Mouse (Mus musculus) neural tube, embryonic 14.5 days (tissue): ENCODE data around the gene As3mt. TPM values are rescaled to one million over a fixed set of nuclear protein-coding genes. Genes with fewer than 3 reads are reported as not detected.

Experiments used
- ATAC-seq: fragments of 200-750 bp; cut with Nextera tagmentation; 2 replicates; pipeline ENCODE4 v1.8.0; 2017; ENCODE audit warnings: low read depth, mild to moderate bottlenecking, moderate TSS enrichment, moderate library complexity
- H3K27ac ChIP-seq: fragments of 300-500 bp; sonication (generic); 2 replicates; pipeline ENCODE4 v1.5.1; 2014; ENCODE audit warnings: low read depth, mild to moderate bottlenecking, control low read depth, low read length, moderate library complexity, mixed read lengths
- H3K27me3 ChIP-seq: fragments of 300-500 bp; sonication (generic); 2 replicates; pipeline ENCODE4 v1.6.1; 2014; ENCODE audit warnings: low read length; ENCODE audit not compliant: control insufficient read depth, insufficient read depth
- H3K36me3 ChIP-seq: fragments of 300-500 bp; sonication (generic); 2 replicates; pipeline ENCODE4 v1.6.1; 2014; ENCODE audit warnings: low read length, mixed read lengths; ENCODE audit not compliant: control insufficient read depth, insufficient read depth
- H3K4me1 ChIP-seq: fragments of 300-500 bp; sonication (generic); 2 replicates; pipeline ENCODE4 v1.6.1; 2014; ENCODE audit warnings: low read length; ENCODE audit not compliant: control insufficient read depth, insufficient read depth
- H3K4me2 ChIP-seq: fragments of 300-500 bp; sonication (generic); 2 replicates; pipeline ENCODE4 v1.6.1; 2014; ENCODE audit warnings: mild to moderate bottlenecking, low read depth, low read length, control low read depth
- H3K4me3 ChIP-seq: fragments of 300-500 bp; sonication (generic); 2 replicates; pipeline ENCODE4 v1.5.1; 2014; ENCODE audit warnings: low read depth, low read length, control low read depth, mixed read lengths
- H3K9ac ChIP-seq: fragments of 300-500 bp; sonication (generic); replicated peaks from 2 replicates; pipeline ENCODE4 v1.6.1; 2014; ENCODE audit warnings: low read depth, mild to moderate bottlenecking, control low read depth, low read length, mixed read lengths
- H3K9me3 ChIP-seq: fragments of 300-500 bp; sonication (generic); 2 replicates; pipeline ENCODE4 v1.6.1; 2016; ENCODE audit warnings: low read length; ENCODE audit not compliant: control insufficient read depth
- WGBS: fragments of 180-500 bp; shearing (Covaris S2); extraction: QIAGEN DNeasy Blood & Tissue Kit; methylation state at CpG from one replicate; pipeline ENCODE4 v1.1.7; 2014; 5-methylcytosine and 5-hydroxymethylcytosine counted together
- polyA plus RNA-seq: library from polyadenylated mRNA; unstranded; fragments of >200 nt; fragmentation: Nextera tagmentation; extraction: Ambion mirVana; gene quantifications from 2 replicates; pipeline ENCODE4 v1.2.1, GENCODE M21; 2014

The As3mt gene
- 44.3 and 47.8 TPM in 2 replicates for polyA plus RNA-seq

DNA sequence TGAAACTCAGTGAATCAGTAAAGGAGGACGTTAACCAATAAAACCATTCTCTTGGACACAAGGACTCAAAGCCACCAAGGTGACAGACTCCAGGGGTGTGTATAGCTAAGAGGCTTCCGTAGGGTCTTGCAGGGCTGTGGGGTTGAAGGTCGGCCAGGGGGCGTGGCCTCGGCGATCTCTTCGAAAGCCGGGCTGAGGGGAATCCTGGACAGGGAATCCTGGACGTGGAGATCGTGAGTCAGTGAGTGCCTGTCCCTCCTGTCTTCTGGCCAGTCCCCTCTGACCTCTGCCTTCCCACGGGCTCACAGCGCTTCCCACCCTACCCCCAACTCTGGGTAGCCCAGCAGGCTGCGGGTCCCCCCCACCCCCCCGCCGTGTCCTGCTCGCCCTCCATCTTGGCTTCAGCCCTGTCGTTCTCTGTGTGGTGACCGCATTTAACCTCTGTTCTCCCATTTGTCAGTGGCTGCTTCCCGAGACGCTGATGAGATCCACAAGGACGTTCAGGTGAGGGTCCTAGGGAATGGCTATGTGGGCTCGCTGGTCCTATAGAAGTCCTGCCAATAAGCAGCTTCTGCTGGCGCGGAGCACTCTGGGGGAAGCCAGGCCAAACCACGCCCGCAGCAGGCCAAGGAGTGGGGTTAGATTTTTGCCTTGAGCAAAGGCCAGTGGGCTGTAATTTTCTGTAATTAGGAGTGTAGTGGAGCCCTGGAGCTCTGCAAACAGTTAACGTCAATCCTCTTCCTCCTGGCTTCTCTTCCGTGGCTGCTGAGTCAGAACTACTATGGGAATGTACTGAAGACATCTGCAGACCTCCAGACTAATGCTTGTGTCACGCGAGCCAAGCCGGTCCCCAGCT lies at the start of gene As3mt:
As3mt (plus strand) TSS at position 163 of the 856 bp plus-strand sequence.
- WGBS: 12% methylated on average over 31 of the region's 31 CpGs
- 0 out of 2 replicates have a peak within 1 kb of the TSS, but pooled peaks have one; percentile 6 for H3K27ac ChIP-seq

DNA sequence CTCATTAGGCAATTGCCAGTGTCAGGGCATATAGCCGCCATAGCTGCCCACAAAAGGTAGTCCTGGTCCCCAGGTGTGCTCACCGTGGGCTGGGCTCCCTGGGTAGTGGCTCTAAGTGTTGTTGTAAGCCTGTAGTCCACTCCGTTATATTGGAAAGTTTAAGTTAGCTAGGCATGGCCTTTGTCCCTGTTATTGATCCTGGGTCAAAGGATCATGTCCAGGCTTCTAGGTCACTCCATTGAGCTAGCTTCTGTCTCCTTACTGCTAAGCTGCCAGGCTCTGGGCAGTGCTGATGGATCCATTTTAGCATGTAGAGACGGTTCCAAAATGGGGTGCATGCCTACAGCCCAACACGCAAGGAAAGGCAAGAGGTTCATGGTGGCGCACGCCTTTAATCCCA lies 48.9 kb upstream of the As3mt start:
- Histone ChIP-seq H3K27ac (no peak overlapping the region), H3K9me3 (no peaks in the 10 kb centered on the region), H3K27me3 (no peaks in the 10 kb centered on the region), H3K9ac (no peak overlapping the region), H3K4me1 (no peaks in the 10 kb centered on the region), H3K4me3 (no peak overlapping the region), H3K4me2 (no peak overlapping the region), H3K36me3 (peaks cover 21% of the 10 kb centered on the region)
- no peak for ATAC-seq
- 97% methylated on average over 7 of the region's 7 CpGs for WGBS

More for the DNA sequence above, at the start of gene As3mt:
- no peaks in the 10 kb centered on the region for H3K36me3 ChIP-seq
- no peaks in the 10 kb centered on the region for H3K9me3 ChIP-seq
- peak within 1 kb of the TSS; percentile 65 for H3K4me2 ChIP-seq
- H3K27me3 ChIP-seq: no peaks in the 10 kb centered on the region
- H3K4me1 ChIP-seq: peaks cover 9% of the 10 kb centered on the region; the same call in 1 of the 2 replicates
- ATAC-seq: peak; percentile 24; the same call in 1 of the 2 replicates
- peak within 1 kb of the TSS; percentile 46 for H3K9ac ChIP-seq
- peak within 1 kb of the TSS; percentile 39 for H3K4me3 ChIP-seq

DNA sequence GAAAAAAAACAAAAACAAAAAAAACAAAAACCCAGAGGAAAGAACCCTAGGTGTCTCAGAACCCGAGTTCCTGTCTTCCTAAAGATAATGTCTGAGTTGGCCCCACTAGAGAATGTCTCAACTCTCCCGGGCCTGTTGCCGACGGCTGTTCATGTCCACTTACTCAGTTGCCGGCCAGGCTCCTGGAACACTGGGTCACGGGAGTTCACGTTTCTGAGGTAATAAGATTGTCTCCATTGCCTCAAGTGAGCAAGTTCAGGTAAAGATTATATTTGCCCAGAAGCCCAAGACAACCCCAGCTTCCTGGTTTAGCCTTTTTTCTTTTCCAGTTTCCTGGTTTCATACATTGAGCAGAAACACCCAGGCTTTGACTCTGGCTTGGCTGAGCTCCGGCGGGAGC lies 48.4 kb upstream of the As3mt start:
- no peak overlapping the region for H3K4me2 ChIP-seq
- no peaks in the 10 kb centered on the region for H3K9me3 ChIP-seq
- H3K27ac ChIP-seq: no peak overlapping the region
- H3K36me3 ChIP-seq: peaks cover 16% of the 10 kb centered on the region
- no peaks in the 10 kb centered on the region for H3K4me1 ChIP-seq
- H3K9ac ChIP-seq: no peak overlapping the region
- 91% methylated on average over 9 of the region's 9 CpGs for WGBS
- ATAC-seq: no peak
- H3K4me3 ChIP-seq: no peak overlapping the region
- H3K27me3 ChIP-seq: no peaks in the 10 kb centered on the region

DNA sequence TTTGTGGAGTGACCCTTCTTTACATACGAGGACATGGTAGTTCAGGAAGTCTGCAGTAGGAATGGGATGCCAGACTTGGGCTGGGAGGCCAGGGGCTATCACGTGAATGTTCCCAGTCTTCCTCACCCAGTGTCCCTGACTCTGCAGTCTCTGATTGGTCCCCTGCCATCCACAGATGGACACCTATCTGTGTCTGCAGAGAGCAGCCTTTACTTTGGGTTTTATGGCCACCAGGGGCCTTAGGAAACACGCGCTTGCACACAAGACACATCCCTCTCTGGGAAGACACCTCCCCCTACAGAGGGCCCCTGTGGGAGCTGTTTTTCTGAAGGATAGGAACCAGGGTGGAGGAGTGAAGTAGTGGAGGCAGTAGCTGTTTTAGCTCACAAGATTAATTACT lies 45.7 kb upstream of the As3mt start:
- no peak overlapping the region for H3K4me2 ChIP-seq
- no peak for ATAC-seq
- H3K27ac ChIP-seq: no peak overlapping the region
- no peaks in the 10 kb centered on the region for H3K9me3 ChIP-seq
- peaks cover 2% of the 10 kb centered on the region; the same call in 1 of the 2 replicates for H3K36me3 ChIP-seq
- 43% methylated on average over 4 of the region's 4 CpGs for WGBS
- no peak overlapping the region for H3K4me3 ChIP-seq
- no peak overlapping the region for H3K9ac ChIP-seq
- H3K4me1 ChIP-seq: 0 out of 2 replicates have a peak, but pooled peaks cover 2% of the 10 kb centered on the region
- H3K27me3 ChIP-seq: no peaks in the 10 kb centered on the region

GRCm38 (mm10) chr19:46662214-46662613 lies 45.0 kb upstream of the As3mt start:
- no peak overlapping the region for H3K4me2 ChIP-seq
- no peak overlapping the region for H3K4me3 ChIP-seq
- ATAC-seq: no peak
- WGBS: 85% methylated on average over 8 of the region's 8 CpGs
- H3K9me3 ChIP-seq: no peaks in the 10 kb centered on the region
- H3K27me3 ChIP-seq: no peaks in the 10 kb centered on the region
- H3K27ac ChIP-seq: no peak overlapping the region
- H3K4me1 ChIP-seq: 0 out of 2 replicates have a peak, but pooled peaks cover 2% of the 10 kb centered on the region
- H3K9ac ChIP-seq: no peak overlapping the region
- H3K36me3 ChIP-seq: no peaks in the 10 kb centered on the region

DNA sequence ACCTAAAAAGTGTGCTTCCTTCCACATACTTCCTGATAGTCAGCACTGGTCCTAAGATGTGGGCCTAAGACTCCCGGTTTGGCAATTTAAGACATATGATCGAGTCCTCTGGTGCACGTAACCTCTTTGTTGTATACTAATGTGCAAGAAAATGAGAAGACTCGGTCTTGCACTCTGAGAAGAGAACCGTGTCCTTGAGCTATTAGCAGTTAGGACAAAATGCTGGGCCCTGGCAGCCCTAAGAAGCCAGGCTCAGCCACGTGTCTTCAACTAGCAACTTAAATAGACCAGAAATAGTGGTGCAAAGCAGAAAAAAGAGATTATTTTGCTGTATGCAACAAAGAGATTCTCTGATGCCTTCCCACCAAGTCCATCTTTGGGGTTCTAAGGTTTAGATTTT lies 44.5 kb upstream of the As3mt start:
- H3K27ac ChIP-seq: no peak overlapping the region
- no peak overlapping the region for H3K4me2 ChIP-seq
- ATAC-seq: no peak
- no peaks in the 10 kb centered on the region for H3K36me3 ChIP-seq
- H3K9ac ChIP-seq: no peak overlapping the region
- H3K9me3 ChIP-seq: no peaks in the 10 kb centered on the region
- H3K4me3 ChIP-seq: no peak overlapping the region
- H3K4me1 ChIP-seq: 0 out of 2 replicates have a peak, but pooled peaks cover 2% of the 10 kb centered on the region
- 85% methylated on average over 6 of the region's 6 CpGs for WGBS
- no peaks in the 10 kb centered on the region for H3K27me3 ChIP-seq

- Histone ChIP-seq H3K27me3 (no peaks in the 10 kb centered on the region), H3K27ac (no peak overlapping the region), H3K9ac (no peak overlapping the region), H3K4me3 (no peak overlapping the region), H3K4me1 (0 out of 2 replicates have a peak, but pooled peaks cover 2% of the 10 kb centered on the region), H3K9me3 (no peaks in the 10 kb centered on the region), H3K4me2 (no peak overlapping the region), H3K36me3 (no peaks in the 10 kb centered on the region)
- ATAC-seq: no peak
- 58% methylated on average over 7 of the region's 7 CpGs for WGBS
These were observed 41.8 kb upstream of the As3mt start for GRCm38 (mm10) chr19:46665474-46665873.

GRCm38 (mm10) chr19:46667300-46667699 lies 40.0 kb upstream of the As3mt start:
- Histone ChIP-seq H3K27me3 (no peaks in the 10 kb centered on the region; the same call in 1 of the 2 replicates), H3K4me2 (no peak overlapping the region), H3K4me1 (0 out of 2 replicates have a peak, but pooled peaks cover 2% of the 10 kb centered on the region), H3K4me3 (no peak overlapping the region), H3K9ac (no peak overlapping the region), H3K9me3 (no peaks in the 10 kb centered on the region), H3K36me3 (no peaks in the 10 kb centered on the region), H3K27ac (no peak overlapping the region)
- no peak for ATAC-seq
- 66% methylated on average over 11 of the region's 11 CpGs for WGBS

DNA sequence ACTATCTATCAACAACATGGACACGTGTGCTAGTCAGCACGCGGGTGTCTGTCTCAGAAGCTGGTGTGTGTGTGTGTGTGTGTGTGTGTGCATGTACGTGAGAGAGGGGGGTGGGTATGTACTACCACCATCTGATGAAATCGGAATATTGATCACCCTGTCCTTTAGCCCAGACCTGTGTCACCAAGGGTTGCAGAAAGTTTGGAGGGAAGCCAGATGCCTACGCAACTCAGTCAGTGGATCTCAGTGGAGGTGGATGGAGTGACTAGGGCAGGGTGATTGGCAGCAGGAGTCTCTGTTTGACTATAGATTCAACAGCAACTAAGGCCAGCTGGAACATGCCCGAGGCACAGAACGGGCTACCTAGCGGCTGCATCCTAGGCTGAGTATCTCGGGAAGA lies 39.0 kb upstream of the As3mt start:
- 0 out of 2 replicates have a peak, but pooled peaks cover 2% of the 10 kb centered on the region for H3K4me1 ChIP-seq
- H3K4me2 ChIP-seq: no peak overlapping the region
- no peaks in the 10 kb centered on the region for H3K9me3 ChIP-seq
- no peaks in the 10 kb centered on the region for H3K36me3 ChIP-seq
- no peak overlapping the region for H3K9ac ChIP-seq
- H3K4me3 ChIP-seq: no peak overlapping the region
- no peak for ATAC-seq
- H3K27ac ChIP-seq: no peak overlapping the region
- WGBS: 85% methylated on average over 10 of the region's 10 CpGs
- H3K27me3 ChIP-seq: no peaks in the 10 kb centered on the region; the same call in 1 of the 2 replicates
